Mouse (Mus musculus) large intestine, adult 2 months (tissue): ENCODE data around the gene Pla2g1b. TPM values are rescaled to one million over a fixed set of nuclear protein-coding genes. Genes with fewer than 3 reads are reported as not detected.
"Not testable (repeated sequence)": the region's sequence is repeated elsewhere in the genome, so short reads cannot be mapped to it uniquely, and the experiment has no call there.

Source experiments
- DNase-seq: peaks from one replicate; pipeline ENCODE4 v3.0.0-alpha.2; 2012; ENCODE audit warnings: low read depth, low spot score
- WGBS: fragments of 180-500 bp; shearing (Covaris S2); methylation state at CpG from one replicate; pipeline ENCODE4 v1.1.7; 2018; 5-methylcytosine and 5-hydroxymethylcytosine counted together
- polyA plus RNA-seq: library from polyadenylated mRNA; depleted of rRNA; stranded (reverse); fragments of >200 nt; gene quantifications from 2 replicates; pipeline ENCODE4 v1.2.3, GENCODE M21; 2012

Pla2g1b gene
- polyA plus RNA-seq, 1 experiment, result 7.7 TPM

DNA sequence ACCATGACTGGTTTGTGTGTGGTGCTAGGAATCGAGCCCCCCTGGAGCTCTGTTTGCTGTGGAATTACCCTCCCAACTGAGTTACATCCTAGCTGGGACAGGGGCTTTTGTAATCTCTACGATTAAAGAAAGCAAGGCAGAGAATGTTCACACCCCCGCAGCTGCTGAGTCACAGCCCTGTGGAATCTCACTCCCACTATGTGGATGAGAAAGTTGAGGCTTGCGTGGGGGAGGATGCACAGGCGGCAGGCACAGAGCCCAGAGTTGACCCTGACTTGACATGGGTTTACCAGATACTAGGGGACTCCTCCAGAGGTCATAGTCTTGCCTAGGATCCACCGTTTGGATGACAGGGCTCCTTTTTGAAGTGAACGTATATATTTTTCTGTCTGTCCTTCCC lies 31.0 kb downstream of the Pla2g1b start:
- WGBS, result 76% methylated on average over 7 of the region's 7 CpGs
- DNase-seq, result no peak

DNA sequence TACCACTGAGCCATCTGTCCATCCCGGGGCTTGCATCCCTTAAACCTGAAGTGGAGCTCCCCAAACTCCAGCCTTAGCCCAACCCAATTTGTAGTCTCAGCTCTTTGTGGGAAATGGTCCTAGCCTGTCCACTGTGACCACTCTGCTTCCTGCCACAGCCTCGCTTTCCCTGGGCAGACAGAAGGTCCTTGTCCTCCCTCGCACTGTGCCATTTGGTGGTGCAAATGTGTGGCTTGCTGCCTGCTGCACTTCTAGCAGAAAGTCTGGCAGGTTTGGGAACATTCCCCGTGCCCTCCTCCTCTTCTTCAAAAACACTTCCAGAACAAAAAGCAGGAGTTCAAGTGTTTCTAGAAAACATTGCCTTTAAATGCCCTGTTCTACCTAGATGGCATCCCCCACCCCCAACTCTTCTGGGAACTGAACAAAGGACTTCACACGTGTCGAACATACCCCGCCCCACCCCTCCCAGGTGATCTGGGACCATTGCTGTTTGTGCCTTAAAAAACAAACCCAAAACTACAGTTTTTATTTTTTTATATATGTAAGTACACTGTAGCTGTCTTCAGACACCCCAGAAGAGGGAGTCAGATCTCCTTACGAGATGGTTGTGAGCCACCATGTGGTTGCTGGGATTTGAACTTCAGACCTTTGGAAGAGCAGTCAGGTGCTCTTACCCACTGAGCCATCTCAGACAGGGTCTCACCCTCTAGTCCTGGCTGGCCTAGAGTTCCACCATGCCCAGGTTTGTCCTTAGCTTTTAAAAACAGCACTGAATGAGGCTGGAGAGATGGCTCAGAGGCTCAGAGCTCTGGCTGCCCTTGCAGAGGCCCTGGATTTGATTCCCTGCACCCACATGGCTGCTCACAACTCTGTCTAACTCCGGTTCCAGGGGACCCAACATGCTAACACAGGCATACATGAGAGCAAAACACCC lies 32.5 kb downstream of the Pla2g1b start:
- 67% methylated on average over 9 of the region's 9 CpGs for WGBS
- no peak for DNase-seq

DNA sequence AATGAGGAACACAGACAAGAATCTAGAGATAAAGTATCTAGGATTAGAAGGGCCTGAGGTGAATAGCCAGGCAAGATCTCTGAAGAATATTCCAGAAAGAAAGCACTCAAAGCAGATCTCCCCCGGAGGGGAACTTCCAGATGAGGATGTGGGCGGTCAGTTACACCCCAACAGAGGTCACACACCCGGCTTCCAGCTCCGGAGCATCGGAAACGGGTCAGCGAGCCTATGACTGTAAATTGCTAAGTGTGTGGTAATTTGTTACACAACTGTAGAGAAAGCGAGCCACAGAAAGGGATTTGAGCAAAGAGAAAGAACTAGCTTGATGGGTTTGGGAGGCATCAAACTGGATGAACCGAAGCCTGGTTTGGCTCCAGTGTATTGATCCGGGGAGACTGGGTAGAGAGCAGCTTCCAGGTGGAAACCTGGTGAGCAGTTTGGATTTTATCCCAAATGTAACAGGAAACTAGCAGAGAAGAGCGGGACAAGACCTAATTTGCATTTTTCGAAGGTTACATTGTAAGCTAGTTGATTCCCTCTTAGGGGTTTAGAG lies 34.4 kb downstream of the Pla2g1b start:
- 66% methylated on average over 12 of the region's 12 CpGs for WGBS

DNA sequence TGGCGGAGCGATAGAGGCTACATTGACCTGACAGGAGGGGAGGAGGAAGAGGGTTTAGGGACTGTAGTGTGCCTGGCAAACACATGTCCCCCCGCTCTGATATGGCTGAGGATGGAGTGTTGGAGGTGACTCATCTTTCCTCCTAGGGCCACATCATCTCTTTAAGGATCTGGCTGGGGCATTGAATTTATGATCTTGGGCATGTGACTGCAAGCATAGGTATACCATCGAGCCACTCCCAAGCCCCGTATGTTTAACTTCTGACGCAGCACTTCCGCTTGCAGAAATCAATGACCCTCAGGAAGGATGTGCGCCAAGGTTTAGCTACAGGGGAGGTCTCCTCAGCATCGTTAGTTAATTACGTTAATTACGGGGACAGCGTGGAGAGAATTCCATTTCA lies 37.0 kb downstream of the Pla2g1b start:
- 30% methylated on average over 12 of the region's 12 CpGs for WGBS

More for the DNA sequence above, 34.4 kb downstream of the Pla2g1b start:
- DNase-seq, result no peak

DNA sequence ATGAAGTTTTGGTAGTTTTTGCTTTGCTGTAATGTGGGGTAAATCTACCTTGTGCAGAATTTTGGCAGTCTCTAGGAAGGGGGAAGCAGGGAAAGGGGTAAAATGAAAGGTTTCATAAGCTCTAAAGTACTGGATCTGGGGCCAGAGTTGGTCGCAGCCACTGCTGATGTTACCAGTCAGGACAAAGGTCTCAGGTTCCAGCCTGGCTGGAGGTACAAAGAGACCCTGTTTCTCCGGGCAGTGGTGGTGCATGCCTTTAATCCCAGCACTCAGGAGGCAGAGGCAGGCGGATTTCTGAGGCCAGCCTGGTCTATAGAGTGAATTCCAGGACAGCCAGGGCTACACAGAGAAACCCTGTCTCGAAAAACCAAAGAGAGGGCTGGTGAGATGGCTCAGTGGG lies 39.6 kb downstream of the Pla2g1b start:
- 73% methylated on average over 4 of the region's 4 CpGs for WGBS

More for the DNA sequence above, 37.0 kb downstream of the Pla2g1b start:
- no peak for DNase-seq

DNA sequence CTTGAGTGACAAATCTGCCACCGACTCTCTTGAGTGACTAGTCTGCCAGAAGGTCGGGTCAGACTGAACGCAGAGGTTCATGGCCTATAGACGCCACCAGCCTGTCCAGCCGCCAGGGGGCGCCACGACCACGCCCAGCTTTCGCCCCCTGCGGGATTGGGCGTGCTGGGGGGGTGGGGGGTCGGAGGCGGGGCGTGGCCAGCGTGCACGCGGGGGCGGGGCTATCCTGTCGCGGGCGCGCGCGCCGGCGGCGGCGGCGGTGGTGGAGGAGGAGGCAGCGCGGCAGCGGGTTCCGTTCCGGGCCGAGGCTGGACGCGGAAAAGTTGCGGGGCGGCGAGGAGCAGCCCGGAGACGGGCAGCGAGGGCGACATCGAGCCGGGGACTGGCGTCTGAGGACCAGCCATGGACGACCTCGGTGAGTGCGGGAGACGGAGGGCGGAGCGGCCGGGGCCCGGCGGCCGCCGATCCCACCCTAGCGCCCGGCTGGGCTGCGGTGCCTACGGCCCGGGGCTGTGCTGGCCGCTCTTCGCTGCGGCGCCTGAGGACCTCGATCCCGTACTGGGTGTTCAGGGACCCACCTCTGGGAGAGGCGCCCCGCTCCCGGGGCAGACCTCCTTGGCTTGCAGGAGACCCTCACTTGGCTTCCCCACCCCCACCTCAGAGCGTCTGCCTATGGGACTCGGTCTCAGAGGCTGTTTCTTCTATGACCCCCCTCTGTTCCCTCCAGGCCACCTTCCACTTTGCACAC lies 40.6 kb downstream of the Pla2g1b start, which contains the start of gene Pxn:
Pxn (plus strand) TSS at position 223 of the 748 bp plus-strand sequence.
- no peak for DNase-seq
- WGBS, result under 1% methylated on average over 72 of the region's 74 CpGs

More for the DNA sequence above, 39.6 kb downstream of the Pla2g1b start:
- not testable (repeated sequence) for DNase-seq

DNA sequence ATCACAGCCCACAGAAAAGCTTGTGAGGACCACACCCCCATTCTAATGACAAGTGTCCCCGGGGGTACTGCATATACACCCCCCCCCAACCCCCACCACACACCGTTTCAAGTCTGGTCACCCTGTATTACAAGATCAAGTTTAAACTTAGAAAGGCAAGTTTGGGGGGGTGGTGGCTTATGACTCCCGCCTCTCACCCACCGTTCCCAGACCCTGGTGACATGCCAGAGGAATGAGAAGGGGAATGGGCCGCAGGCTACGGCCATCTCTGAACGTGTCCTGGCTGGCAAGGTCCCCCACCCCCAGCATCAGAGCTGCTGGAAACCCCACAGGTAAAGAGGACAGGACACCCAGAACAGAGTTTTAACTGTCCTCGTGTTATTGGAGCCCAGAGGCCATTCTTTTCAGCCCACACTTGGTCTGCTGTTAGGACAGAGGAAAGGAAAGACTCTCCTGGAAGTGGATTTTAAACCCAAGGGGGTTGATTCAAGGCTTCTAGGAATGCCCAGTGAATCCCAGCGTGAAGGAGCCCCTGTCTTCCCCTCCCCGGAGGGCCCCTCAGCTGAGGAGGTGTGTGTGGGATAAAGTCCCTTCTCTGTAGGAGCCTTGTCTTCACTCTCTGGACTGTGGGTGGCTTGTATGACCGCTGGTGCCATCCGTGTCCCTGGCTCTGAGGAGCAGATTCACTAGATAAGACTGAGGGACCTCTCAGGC lies 41.4 kb downstream of the Pla2g1b start:
- no peak for DNase-seq
- WGBS, result 21% methylated on average over 12 of the region's 12 CpGs

DNA sequence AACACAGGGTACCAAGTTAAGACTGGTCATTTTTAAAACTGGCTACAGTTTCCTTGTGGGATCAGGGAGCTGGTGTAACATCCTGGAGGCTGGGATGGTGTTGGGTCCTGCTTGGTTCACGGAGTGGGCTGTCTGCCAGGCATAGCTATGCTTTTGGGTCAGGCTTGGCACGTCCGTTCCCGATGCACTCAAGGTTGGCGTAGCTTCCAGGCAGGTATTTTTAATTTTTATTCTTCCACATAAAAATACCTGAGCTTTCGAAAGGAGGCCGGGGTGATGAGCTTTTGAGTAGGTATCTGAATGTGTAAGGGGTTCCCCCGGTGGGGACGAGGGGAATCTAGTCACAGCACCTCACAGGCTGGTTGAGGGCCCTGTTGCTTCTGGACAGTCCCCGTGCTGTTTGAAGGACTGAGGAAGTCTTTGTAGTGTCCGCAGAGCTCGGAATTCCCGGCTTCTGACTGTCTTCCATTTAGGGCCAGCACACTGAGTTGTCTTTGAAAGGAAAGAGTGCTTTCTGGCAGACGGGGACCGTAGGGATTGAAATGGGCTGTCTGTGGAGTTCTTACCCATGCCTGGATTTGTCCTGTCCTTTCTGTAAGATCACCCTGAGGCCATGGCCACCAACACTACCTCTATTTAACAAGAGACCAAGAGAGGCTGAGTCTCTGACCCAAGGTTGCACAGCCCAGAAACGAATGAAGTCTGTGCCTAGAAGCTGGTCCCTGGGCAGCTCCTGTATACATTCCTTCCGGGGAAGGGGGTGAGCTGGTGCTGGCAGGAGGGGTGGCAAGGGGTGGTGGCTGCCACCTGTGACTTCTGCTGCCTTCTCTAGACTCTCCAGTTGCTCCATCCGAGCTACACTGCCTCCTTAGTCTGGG lies 42.2 kb downstream of the Pla2g1b start:
- DNase-seq, result no peak
- WGBS, result 52% methylated on average over 18 of the region's 18 CpGs

DNA sequence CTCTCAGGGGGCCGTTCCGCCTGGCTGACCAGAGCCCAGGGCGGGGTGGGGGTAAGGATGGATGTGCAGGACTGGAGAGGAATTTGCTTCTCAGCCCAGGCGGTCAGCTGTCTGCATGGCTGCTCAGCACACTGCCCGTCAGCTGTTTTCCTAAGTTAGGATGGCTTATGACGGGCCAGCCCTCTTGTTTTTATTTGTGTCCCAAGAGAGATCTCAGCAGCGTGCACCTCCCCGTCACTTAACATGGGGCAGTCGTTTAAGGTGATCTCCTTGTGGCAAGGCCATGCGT lies 42.7 kb downstream of the Pla2g1b start:
- DNase-seq, result no peak
- WGBS, result 62% methylated on average over 10 of the region's 10 CpGs

DNA sequence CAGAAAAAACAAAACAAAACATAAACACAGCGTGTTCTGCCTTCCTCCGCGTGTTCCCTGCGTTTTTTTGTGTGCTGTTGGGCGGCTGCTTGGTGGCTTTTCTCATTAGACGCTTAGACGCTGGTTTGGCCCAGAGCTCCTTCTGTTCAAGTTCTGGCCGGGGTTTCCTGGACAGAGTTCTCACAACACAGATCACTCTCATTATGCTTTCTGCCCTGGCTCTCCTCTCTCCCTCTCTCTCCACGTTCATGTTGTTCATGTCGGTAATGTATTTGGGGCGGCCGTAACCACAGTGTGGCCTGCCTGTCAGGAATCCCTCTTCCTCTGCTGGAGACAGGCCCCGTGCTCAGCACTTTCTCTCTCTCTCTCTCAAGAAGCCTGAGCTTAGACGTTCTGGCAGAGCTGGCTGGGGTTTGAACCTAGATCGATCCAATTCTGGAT lies 43.3 kb downstream of the Pla2g1b start:
- DNase-seq, result no peak
- 55% methylated on average over 15 of the region's 15 CpGs for WGBS

DNA sequence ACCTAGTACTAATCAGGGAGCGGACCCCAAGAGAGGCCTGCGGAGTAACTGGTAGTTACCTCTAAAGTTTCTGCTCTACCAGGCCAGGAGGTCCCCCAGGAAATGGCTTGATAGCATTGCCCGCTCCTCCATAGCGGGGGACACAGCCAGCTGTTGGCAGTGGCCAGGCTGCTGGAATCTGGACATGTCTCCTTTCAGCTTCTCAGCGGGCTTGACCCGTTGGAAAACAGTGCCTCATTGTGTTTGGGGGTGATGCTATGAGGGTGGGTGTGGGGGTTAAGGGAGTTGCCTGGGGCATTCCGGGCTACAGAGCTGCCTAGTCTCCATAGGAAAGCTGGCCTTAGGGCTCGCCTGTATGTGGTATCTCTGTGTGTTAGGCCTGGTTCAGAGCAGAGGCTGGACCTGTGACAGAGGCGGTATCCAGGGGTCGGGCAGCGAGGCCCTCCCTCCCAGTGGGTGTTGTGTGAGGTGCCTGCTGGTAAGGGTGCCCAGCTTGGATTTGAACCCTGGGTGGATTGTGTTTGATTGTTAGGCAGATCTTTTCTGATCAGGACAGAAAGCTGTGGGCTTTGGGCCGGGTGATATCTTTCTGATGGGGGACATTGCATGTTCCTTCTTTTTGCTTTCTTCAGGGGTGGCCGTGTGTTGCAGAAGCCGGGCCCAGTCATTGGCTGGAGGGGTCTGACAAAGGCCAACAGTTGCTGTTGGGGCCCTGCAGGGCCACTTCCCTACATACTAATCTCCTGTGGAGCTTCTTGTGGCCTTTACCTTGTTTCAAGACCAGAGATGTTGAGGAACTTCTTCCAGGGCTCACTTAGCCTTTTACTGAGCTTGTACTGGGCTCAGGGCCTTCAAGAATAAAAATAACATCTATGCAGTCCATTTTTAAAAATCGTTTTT lies 44.0 kb downstream of the Pla2g1b start:
- 71% methylated on average over 15 of the region's 15 CpGs for WGBS
- DNase-seq, result no peak

DNA sequence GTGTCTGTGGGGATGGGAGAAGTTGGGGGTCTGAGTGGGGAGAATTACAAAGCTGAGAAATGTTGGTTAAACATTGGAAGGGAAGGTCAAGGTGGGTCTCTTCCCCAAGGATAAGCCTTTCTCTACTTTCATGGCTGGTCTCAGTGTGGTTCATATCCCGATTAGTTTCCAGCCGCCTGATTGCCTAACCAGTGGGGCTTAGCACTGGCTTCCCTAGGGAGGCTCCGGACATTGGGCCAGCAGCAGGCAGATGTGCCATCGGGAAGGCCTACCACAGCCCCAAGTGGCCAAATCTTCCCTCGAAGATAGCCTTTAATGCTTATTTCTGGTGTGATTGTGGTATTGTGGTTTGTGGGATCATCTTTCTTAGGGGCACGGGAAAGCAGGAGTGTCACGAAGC lies 46.3 kb downstream of the Pla2g1b start:
- 87% methylated on average over 7 of the region's 7 CpGs for WGBS
- no peak for DNase-seq

DNA sequence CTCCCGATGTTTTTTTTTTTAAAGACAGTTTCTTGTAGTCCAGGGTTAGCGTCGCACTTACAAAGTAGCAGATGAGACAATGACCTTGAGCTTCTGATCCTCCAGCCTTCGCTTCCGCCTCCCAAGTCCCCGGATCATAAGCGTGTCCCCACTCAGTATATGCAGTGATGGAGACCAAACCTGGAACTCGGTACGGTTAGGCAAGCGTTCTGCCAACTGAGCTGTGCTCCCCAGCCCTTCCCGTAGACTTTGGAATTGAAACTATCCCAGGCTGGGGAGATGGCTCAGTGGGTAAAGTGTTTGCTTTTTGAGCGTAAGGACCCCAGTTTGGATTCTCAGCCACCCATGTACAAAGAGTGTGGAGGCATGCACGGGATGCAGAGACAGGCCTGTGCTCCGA lies 47.2 kb downstream of the Pla2g1b start:
- 95% methylated on average over 14 of the region's 14 CpGs for WGBS
- DNase-seq, result no peak

DNA sequence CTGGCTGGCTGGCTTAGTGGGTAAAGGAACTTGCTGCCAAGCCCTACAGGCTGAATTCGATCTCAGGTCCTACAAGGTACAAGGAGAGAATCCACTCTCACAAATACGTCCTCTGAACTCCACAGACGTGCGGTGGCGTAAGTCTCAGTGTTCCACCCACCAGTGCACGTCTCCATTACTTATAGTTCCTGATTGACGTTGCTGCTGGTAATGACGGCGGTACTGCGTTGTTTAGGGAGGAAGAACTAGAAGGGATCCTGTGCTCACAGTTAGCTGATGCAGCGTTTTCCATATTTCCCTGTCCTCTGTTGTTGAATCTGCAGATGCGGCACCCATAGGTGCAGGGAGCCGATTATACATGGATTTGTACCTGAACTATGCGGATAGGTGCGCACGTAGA lies 47.7 kb downstream of the Pla2g1b start:
- DNase-seq, result no peak
- 88% methylated on average over 16 of the region's 16 CpGs for WGBS

DNA sequence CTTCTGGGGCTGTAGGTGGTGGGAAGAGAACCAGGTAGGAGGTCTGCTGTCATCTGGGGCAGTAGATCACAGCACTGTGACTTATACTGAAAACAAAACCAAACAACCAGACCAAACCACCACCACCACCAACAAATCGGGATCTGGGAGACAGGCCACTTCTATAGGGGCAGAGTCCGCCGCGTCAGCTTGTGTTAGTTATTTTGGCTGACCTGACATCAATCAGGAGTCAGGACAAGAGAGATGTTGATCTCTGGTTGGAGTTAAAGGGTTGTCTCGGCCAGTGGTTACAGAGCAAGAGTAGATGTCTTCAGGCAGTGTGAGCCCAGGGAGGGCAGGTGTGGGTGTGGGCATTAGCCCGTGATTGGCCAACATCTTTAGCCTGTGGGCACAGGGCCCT lies 48.3 kb downstream of the Pla2g1b start:
- no peak for DNase-seq
- 77% methylated on average over 6 of the region's 6 CpGs for WGBS

DNA sequence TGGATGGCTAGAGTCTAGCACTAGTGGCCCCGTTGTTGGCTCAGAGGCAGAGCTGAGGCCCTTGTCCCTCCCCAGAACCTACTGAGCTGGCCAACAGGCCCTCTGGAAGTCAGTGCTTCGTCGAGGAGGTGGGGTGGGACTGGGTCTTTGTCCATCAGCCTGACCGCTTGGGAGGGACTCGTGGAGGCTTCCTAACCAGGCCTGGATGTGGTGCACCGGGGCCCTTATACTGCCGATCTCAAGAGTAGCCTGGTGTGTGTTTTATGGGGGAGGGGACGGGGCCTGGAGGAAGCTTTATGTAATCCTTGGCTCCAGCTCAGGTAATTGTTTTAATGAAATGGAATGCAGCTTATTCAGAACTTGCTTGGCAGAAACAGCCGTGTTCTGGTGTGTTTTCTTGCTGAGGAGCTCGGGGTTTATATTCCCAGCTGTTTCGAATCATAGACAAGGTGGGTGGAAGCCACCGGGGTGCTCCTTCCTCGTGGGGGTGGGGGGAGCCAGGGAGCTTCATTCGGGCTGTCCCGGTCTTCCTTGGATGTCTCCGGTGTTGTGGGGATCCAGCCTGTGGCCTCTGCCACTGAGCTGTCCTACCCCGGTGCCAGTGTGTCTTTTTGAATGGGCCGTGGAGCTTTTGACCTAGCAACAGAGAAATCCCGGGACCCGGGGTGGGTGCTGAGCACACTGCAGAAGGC lies 49.0 kb downstream of the Pla2g1b start:
- 21% methylated on average over 20 of the region's 20 CpGs for WGBS
- no peak for DNase-seq

DNA sequence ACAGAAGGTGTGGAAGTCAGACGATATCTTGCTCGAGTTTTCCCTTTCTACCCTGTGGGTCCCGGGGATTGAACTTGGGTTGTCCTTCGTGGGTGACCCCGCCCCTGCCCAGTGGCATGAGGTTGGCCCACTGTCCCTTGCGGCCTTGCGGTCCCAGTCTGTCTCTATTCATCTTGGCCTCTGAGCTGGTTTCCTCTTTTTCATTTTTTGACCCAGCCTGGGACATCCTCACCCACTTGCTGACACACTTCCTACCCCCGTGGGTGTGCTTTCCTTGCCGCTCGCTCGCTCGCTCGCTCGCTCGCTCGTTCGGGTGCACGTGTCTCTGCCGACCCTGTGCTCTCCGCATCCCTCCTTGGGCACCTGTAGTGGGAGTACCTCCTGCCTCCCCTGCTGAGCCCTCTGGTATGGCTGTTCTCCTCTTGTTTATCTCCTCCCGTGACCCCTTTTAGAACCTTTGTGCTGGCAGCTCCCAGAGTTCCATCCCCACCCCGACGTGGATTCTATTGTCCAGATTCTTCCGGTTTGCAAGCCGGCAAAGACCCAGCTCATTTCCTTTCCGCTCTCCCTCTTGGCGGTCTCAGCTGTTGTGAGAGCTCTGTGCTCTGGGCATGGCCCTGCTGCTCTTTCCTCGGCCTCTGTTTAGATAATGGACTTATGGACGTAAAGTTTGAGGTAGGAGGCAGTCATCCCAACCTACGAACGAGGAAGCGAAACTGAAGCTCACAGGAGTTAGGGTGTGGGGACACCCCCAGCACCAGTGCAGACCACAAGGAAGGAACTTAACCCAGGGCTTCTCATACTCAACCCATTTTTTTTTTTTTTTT lies 50.2 kb downstream of the Pla2g1b start:
- 68% methylated on average over 32 of the region's 32 CpGs for WGBS
- DNase-seq, result no peak
